Mouse (Mus musculus) embryonic fibroblast, embryonic 13.5 days (primary cell): ENCODE results near the gene Cc2d2b.

Source experiments
- CTCF ChIP-seq: IDR thresholded peaks from 2 replicates; pipeline ENCODE4 v1.5.1; 2011; ENCODE audit warnings: mild to moderate bottlenecking, control low read depth, low read length, moderate library complexity, borderline replicate concordance; ENCODE audit not compliant: insufficient read depth
- POLR2A ChIP-seq: IDR thresholded peaks from 2 replicates; pipeline ENCODE4 v1.6.1; 2011; ENCODE audit warnings: low read depth, mild to moderate bottlenecking, control low read depth, low read length, moderate library complexity

- TF ChIP-seq CTCF (no peak), POLR2A (no peak)
These were observed 121.0 kb downstream of the Cc2d2b start for GRCm38 (mm10) chr19:40869425-40870105.
